Mouse (Mus musculus) brain, embryonic 18.5 days (tissue): ENCODE data around the gene 4921517D22Rik.

Experiments used
- DNase-seq: peaks from one replicate; pipeline ENCODE4 v3.0.0-alpha.2; 2012; ENCODE audit warnings: low read depth, low spot score

Gene 4921517D22Rik

DNA sequence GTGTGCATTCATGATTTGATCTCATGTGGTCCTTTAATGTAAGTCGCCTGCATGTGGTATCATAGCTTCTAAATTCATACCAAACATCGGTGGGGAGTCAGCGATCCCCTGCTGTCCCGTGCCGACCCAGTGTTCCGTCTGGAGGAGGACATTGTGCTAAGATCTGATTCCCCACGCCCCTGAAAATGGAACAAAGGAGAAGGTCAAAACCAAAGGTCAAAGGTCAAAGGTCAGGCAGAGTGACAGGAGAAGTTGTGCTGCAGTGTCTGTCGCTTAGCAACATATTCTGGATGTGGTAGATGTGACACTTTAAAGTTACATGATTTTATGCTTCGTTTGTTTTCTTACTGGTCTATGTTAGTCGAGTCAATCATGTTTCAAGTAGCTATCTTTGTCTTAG lies 2.4 kb downstream of the 4921517D22Rik start:
- DNase-seq, result no peak

DNA sequence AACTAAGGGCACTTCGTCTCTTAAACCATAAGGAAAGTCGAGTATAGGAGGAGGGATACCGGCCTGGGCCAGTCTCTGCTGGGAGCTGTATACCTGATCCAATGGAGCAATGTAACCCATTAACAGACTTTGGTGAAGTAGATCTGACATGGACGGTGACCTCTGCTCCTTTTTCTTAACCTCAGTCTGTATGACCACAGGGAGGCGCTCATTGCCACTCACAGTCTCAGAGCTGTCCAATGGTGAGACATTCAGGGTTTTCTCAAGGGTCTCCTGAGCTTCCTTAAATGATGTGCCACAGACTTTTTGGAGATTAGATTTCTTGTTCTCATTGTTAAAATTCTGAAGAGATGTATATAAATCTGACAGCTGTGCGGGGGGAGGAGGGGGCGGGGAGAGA lies 3.3 kb downstream of the 4921517D22Rik start:
- no peak for DNase-seq

DNA sequence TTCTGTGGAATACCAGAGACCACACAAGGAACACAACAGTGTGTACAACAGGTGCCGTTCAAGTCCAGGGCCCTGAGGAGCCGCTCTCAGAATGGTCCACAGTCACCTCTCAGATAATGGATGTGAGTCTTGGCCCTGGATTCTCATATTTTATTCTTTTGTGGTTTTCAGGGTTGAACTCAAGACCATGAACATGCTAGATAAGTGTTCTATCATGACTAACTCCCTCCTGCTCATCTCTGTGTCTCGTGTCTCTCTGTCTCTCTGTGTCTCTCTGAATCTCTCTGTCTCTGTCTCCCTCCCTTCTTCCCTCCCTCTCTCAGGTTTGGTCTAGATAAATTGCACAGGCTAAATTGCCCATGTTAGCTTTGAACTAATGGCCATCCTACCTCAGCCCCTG lies 4.1 kb downstream of the 4921517D22Rik start:
- no peak for DNase-seq

DNA sequence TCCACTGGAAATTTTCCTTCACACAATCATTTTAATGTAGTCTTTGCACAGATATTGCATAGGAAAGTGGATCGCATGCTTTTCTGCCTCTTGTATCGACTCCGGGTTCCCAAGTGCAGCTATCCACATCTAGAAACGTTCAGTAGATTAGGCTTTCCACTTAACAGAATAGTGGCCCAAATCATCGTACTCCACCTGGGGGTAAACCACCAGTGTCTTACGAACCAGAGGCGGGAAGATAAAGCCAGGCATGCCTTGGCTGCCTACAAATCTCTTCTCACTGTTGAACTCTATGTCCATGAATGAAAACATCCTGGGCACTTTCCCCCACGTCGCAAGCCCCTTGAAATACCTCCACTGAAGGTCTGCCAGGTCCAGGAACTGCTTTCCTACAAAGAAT lies 4.6 kb downstream of the 4921517D22Rik start:
- no peak for DNase-seq

DNA sequence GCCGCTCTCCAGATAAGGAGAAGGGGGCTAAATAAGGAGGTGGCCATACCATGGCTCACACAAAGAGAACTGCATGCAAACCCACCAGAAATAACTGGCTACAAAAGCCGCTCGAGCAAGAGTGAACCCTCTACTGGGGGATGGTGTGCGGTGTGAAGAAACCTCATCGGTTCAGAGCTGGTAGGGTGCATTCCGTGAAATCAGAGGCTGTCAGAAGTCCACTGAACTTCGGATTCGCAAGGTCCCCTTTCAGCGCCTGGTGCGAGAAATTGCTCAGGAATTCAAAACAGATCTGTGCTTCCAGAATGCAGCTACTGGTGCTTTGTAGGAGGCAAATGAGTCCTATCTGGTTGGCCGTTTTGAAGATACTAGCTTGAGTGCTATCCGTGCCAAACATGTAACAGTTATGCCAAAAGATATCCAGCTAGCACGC lies 5.6 kb downstream of the 4921517D22Rik start:
- DNase-seq, result no peak

DNA sequence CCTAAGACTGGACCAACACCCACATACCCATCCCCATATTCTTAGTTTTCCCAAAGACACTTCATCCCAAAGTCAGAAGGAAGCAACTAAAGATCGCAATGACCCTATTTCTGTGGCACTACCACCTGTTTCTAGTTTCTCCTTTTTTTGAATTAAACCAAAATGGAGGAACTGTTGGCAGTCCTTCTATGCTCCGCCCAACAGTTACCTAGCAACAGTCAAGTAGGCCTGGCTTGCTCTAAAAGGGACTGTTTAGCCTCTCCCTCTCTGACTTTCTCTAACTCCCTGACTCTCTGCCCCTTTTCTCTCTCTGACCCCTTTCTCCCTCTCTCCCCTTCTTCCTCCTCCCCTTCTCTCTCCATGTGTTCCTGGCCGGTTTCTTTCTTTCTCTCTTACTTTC lies 8.7 kb downstream of the 4921517D22Rik start:
- no peak for DNase-seq

DNA sequence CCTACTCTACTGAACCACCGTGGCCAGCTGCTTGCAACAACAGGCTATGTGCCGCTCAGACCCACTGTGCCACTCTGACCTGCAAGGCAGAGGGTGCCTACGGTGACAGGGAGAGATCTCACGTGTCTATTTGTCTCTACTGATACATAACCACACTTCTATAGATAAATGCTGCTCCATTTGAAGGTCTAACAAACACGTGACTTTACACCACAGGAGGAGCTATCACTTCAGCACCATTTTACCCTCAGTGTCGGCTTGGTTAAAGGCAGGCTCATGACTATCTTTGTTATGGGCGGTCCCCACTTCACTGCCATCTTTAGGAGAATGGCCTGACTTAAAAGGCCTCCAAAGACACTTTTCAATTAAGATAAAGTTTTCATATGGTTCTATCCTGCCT lies 11.3 kb downstream of the 4921517D22Rik start:
- no peak for DNase-seq

DNA sequence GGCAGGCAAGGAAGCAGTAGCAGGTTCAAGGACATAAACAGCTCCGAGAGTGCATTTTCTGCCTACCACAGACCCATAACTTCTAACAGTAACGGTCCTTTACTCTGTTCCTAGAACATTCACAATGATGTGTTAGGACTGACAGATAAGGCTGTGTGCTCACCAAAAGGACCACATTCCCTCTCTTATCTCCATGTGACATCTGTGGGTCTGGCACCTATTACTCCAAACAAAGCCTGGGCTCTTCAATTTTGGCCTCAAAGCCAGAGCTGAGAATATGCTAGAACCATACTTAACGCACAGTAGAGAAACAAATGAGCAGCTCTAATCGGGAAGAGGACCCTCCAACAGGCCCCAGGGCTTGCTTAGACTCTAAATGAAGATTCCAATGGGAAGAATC lies 14.0 kb downstream of the 4921517D22Rik start:
- DNase-seq, result no peak

DNA sequence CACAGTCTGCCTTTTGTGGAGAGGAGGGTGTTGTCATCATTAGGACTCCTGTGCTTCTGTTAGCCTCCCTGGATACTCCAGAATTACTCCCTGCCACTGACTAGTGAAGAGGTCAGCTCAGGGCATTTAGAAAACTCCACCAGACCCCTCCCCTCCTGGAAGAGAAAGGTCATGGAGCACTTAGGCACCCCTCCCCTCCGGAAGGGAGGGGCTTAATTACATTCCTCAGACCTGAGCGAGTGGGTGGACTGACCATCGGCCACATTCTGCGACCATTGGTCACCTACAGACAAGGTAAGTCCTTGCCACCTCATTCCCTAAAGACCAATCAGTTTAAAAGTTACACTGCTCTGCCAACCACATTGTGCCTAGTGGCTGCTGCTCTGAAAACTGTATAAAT lies 14.6 kb downstream of the 4921517D22Rik start:
- no peak for DNase-seq

DNA sequence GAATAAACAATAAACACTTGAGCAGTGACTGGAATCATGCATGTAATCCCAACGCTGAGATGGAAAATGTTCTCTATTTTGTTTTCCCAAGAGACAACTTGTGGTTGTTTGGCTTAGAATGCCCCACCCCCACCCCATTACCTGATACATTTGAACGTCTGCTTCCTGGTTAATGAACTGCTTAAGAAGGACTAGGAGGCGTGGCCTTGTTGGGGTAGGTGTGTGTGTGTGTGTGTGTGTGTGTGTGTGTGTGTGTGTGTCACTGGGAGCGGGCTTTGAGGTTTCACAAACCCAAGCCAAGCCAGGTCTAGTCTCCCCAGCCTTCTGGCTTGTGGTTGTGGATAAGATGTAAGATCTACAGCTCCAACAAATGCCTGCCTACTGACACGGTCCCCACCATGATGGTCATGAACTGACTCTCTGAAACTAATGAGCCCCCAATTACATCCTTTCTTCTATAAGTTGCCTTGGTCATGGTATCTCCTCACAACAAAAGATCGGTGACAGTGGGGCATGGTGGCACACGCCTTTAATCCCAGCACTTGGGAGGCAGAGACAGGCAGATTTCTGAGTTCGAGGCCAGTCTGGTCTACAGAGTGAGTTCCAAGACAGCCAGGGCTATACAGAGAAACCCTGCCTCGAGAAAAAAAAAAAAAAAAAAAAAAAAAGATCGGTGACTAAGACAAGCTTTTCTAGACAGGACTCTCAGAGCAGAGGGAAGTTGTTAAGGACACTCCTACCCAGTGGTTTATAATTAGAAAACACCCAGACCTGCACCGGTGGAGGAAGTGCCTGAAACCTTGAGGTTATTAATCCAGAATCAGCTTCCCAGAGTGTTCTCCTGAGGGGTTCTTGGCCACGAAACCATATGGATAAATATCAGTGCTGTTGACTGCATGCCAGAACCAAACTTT lies 17.3 kb downstream of the 4921517D22Rik start:
- DNase-seq, result no peak

DNA sequence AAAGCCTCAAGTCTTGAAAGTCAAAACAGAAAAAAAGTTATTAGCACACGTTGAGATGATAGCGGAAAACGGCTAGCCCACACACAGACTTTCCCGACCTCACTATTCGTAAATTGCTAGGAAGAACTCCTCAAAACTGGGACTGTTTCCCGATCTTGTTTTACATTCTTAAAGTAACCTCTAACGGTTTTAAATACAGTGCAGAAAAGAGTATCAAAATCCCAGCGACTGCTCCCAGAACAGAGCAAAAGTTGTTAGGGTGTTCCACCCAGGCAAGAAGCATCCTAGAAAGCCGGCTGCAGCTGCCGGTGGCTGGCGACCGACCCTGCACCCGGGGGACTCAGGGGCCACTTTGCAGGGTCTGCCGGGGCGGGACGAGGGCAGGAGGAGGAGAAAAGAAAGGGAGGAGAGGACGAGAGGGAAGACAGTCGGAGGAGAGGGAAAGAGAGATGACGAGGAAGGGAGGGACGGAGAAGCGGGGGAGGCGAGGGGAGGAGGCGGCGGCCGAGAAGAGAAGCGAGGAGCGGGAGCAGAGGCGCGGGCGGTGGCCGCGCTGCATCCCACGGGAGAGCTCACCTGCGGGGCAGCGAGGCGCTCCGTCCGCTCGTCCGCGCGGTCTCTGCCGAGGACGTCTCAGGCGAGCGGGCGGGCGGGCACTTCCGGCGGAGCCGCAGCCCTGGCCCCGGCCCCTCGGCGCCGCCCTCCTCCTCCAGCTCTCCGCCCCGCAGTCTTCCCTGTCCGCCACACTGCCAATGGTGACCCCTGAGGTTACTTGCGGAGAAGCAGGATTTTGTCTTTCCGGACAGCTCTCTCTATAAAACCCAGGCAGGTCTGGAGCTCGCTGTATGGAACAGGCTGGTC lies 18.5 kb downstream of the 4921517D22Rik start, which contains the start of gene Golm1:
TSS of gene Golm1 (minus strand) at position 661 of the 861 bp plus-strand sequence.
- no peak for DNase-seq

DNA sequence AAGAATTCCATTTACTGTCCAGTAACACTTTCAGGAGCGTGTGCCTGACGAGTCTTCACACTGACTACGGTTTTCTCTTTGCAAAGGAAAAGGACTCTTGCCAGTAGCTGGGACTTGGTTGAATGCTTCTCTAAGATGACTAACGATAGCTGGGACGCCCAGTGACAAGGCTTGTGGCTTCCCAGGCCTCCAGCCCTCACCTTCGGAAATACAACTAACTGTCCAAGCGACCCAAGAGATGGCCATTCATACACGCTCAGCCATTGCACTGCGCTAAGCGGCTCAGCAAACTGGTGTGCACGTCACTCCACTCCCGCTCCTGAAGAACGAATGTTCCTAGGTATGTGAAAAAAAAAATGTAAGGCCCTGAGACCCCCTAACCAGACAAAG lies 19.2 kb downstream of the 4921517D22Rik start:
- DNase-seq, result no peak

DNA sequence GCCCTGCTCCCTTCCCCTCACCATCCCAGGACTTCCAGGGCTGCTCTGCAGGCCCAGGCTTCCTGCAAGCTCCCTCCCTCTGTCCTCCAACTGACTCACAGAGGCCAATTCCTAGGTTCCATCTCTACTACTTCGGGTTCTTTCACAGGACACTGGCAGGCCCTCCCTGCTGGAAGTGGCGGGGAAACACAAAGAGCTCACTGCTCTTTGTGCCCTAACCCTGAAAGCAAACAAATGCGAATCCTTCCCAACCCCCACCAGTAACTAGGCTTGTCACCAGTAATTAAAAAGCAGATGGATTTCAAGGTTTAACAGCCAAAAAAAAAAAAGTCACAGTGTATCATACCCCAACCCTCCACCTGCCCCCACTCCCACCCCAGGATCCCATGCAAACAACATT lies 19.7 kb downstream of the 4921517D22Rik start:
- no peak for DNase-seq

DNA sequence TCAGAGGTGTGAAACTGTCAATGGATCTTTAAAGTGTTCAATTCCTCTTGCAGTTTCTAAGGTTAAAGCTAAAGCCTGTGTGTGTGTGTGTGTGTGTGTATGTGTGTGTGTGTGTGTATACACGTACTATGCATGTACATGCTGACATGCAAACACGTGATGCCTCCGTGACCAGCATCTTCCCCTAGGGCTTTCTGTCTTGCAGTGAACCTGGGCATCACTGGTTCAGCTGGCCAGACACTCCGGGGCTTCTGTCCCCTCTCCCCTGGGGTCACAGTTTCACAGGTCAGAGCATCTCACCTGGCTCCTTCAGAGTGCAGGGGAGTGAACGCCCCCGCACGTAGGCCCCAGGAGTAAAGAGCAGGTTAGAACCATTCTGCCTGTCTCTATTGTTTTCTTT lies 20.3 kb downstream of the 4921517D22Rik start:
- DNase-seq, result no peak

DNA sequence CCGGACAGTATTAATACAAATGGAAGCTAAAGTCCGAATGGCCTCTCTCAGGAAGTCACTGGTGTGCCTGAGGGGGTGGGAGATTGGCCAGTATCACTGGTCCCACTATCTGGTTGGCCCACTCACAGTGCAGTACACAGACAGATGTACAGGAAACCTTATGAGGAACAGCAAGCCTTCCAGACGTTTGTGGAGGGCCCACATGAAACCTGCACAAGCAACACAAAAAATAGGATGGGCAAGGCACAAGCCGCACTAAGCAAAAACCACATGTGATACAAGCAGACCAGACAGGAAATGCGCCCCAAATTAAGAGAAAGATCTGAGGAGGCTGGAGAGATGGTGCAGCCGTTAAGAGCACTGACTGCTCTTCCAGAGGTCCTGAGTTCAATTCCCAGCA lies 21.7 kb downstream of the 4921517D22Rik start:
- no peak for DNase-seq

DNA sequence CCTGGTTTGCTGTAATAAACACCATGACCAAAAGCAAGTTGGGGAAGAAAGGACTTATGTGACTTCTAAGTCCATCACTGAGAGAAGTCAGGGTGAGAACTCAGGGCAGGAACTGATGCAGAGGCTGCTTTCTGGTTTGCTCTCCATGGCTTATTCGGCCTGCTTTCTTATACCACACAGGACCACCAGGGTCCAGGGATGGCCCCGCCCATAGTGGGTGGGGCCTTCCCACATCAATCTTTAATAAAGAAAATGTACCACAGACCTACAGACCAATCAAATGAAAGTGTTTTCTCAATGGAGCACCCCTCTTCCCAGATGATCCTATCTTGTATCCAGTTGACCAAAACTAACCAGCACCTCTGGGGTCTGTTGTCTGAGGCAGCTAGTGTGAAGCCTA lies 22.4 kb downstream of the 4921517D22Rik start:
- DNase-seq, result no peak

DNA sequence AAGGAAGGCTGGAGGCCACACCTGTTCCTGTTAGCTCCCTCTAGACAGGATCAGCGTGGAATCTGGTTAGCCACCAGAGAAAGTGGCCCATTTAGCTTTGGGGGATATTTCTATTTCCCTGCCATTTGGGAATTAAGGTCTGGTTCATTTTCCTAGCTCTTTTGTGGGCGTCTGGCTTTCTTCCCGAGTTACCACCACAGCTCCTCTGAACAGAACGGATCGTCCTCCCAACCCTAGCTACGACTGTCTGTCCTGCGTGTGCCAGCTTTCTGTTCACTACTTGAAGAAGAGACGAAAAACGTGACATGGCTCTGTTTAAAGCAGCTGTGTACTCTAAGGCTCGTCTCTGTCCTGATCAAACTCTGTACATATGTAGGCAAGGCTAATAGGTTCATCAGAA lies 24.0 kb downstream of the 4921517D22Rik start:
- no peak for DNase-seq

DNA sequence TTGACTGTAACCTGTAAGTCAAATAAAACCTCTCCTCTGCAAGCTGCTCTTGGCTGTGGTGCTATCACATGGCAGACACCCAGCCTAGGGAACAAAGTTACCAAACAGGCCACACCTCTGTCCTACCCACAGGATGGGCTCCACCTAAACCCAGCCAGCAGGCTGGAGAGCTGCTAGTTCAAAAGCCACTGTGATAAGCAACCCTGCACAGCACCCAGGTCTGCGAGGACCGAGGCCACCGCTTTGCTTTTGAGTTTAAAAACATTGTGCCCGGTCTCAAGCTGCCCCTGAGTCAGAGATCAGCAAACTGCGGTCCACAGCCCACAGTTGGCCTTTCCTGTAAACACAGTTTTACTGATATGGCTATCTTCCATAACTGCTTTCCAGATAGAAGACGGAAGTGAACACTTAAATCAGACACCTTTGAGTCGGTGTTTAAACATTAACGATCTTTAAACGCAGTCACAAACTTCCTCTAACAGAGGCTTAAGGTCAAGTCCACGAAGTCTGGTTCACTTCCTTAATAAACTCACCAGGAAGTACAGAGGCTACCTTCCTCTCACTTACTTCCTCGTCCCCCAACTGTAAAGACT lies 25.3 kb downstream of the 4921517D22Rik start:
- no peak for DNase-seq

DNA sequence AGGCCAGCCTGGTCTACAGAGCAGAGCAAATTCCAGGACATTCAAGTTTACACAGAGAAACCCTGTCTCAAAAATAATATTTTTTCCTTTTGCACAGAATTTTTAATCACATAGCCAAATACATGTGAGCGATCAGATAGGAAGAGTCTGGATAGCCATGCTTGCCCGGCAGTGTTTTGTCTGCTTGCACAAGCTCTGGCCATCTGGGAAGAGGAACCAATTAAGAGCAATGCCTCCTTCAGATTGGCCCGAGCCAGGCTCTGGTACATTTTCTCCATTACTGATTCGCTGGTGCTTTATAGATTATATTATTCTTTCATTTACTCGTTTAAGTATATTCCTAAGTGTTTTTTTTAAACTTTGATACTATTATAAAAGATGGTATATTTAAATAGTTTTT lies 26.1 kb downstream of the 4921517D22Rik start:
- no peak for DNase-seq

DNA sequence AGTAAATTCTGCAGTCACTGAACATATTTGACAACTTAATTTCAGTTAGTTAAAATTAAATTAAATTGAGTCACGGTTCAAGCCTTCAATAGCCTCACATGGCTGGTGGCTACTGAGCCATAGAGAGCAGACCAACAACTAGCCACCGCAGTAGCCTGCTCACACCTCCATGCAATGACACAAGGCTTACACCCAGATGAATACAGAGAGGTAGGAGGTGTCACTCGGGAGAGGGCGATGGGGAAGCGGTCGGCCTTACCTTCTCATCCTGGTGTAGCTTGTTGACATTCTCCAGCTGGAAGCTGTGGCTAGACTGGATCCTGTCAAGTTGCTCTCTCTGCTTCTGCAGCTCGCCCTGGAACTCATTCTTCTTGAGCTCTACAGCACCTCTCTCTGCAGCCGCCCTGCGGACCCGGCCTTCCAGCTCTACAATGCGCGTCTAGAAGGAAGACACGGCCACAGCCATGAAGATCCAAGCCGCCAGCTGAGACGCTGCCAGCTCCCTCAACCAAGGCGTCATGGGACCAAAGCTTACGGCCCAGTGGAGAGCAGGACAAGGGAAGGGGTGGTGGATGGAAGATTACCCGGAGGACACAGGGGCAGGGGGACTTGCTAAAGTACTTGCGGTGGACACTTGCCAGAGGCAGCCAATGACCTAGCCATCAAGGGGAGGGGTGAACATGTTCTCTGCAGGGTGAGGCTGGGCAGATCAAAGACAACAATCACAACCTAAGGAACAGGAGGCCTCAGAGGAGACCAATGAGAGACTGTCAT lies 29.8 kb downstream of the 4921517D22Rik start:
- DNase-seq, result no peak

DNA sequence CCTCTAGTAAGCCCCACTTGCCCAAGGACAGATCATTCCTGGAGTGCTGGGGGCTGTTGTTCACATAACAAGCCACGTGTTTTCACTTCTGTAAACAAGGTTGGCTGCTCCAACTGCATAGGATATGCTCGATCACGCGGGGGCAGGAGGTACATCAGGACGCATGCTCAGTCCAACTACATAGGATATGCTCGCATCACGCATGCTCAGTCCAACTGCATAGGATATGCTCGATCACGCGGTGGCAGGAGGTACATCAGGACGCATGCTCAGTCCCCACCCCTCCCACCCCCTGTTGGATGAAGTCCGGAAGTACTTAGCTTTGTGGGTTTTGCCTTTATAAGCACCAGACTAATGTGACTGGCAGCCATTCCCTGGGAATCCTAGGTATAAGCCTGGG lies 31.9 kb downstream of the 4921517D22Rik start:
- no peak for DNase-seq
